Mouse (Mus musculus) MEL-GATA-1-ER (cell line): ENCODE measurements around the gene Fthl17f.
"Not testable (repeated sequence)": the region's sequence is repeated elsewhere in the genome, so short reads cannot be mapped to it uniquely, and the experiment has no call there.

ENCODE experiments used
- DNase-seq: peaks from one replicate; pipeline ENCODE4 v3.0.0-alpha.2; 2012; ENCODE audit warnings: low read depth; ENCODE audit errors: extremely low read depth

The Fthl17f gene

GRCm38 (mm10) chrX:9062715-9063114, at the start of gene Fthl17f:
TSS of gene Fthl17f (plus strand) at chrX:9063015.
- not testable (repeated sequence) for DNase-seq

- DNase-seq = no peak
These were observed 46.7 kb upstream of the Fthl17f start for GRCm38 (mm10) chrX:9016079-9016478.

GRCm38 (mm10) chrX:9019481-9019880, 43.3 kb upstream of the Fthl17f start:
- DNase-seq = no peak

- DNase-seq = not testable (repeated sequence)
These were observed 29.6 kb upstream of the Fthl17f start, which contains the start of gene Fthl17e for GRCm38 (mm10) chrX:9033193-9033592. TSS of gene Fthl17e (plus strand) at chrX:9033493.

GRCm38 (mm10) chrX:9041611-9042010, 21.2 kb upstream of the Fthl17f start:
- not testable (repeated sequence) for DNase-seq

DNA sequence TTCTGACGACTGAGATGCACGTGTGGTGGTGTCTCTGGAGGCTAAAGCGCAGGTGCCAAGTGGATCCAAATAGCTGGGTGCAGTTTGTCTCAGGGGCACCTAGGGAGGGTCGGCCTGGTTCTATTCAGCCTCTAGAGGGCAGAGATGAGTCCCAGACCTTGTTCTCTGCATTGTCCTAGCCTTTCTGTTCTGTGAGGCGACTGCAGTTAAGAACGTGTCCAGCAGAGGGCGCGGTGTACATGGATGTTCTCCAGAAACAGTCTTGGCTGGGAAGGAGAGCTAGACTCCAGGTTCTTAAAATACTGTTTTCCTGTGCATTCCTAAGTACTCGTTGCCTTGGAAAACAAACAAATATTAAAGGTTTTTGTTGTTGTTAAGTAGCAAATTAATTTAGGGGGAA, 1.9 kb upstream of the Fthl17f start:
- DNase-seq = peak; percentile 2

GRCm38 (mm10) chrX:9062101-9062500, 714 bp upstream of the Fthl17f start:
- no peak for DNase-seq

- DNase-seq = peak; percentile 7
These were observed 14.9 kb downstream of the Fthl17f start for GRCm38 (mm10) chrX:9077699-9078098.

DNA sequence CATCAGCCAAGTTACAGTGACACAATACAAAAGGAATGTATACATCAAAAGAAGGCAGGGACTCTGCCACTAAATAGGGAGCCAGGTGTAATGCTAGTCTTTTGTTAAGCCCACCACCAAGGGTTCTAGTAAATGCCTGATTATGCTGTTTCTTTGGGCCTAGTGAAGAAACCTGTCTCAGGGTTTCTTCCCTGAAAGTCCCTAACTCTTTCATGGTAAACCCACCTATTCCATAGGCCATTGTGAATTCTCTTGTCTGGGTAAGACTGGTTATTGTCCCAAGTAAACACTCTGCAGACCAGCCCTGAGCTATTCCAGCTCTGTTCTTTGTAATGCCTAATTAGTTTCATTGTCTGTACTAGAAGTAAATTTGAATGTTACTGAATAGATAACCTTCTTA, 32.3 kb downstream of the Fthl17f start:
- not testable (repeated sequence) for DNase-seq

DNA sequence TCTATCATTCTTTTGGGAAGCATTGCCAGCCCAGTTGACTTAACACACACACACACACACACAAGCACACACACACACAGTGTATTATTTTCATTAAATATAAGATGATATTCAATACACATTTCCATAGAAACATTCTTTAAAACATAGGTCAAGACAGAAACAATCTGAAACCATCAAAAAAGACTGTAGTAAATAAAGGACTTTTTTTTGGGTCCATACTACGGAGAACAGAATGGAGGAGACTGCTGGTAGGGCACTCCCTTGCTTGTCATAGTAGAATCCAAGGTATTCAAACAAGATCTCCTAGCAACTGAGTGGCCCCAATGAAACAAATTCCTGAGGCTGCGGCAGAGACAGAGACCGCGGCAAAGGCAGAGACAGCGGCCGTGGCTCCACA, 41.4 kb downstream of the Fthl17f start, which contains the start of gene 4930402K13Rik:
4930402K13Rik (plus strand) TSS at position 301 of the 400 bp plus-strand sequence.
- no peak for DNase-seq

GRCm38 (mm10) chrX:9110381-9110780, 47.6 kb downstream of the Fthl17f start:
- DNase-seq = no peak
